Mouse (Mus musculus) neural tube, embryonic 13.5 days (tissue): Measurements from ENCODE around the gene Gabra4. TPM values are rescaled to one million over a fixed set of nuclear protein-coding genes. Genes with fewer than 3 reads are reported as not detected.
A peak's percentile ranks its signal among the peaks of the same experiment; 100 is the strongest.
"Not testable (repeated sequence)": the region's sequence is repeated elsewhere in the genome, so short reads cannot be mapped to it uniquely, and the experiment has no call there.

Experiments used
- ATAC-seq: fragments of 200-750 bp; cut with Nextera tagmentation; 2 replicates; pipeline ENCODE4 v1.8.0; 2017; ENCODE audit warnings: low read depth, mild to moderate bottlenecking, moderate TSS enrichment, moderate library complexity
- H3K27ac ChIP-seq: fragments of 300-500 bp; sonication (generic); replicated peaks from 2 replicates; pipeline ENCODE4 v1.5.1; 2015; ENCODE audit warnings: moderate library complexity, mild to moderate bottlenecking, inconsistent platforms
- H3K27me3 ChIP-seq: fragments of 300-500 bp; sonication (generic); 2 replicates; pipeline ENCODE4 v1.6.1; 2015; ENCODE audit warnings: mild to moderate bottlenecking, inconsistent platforms
- H3K36me3 ChIP-seq: fragments of 300-500 bp; sonication (generic); 2 replicates; pipeline ENCODE4 v1.6.1; 2015; ENCODE audit warnings: mild to moderate bottlenecking, inconsistent platforms
- H3K4me1 ChIP-seq: fragments of 300-500 bp; sonication (generic); replicated peaks from 2 replicates; pipeline ENCODE4 v1.6.1; 2015; ENCODE audit warnings: inconsistent platforms
- H3K4me2 ChIP-seq: fragments of 300-500 bp; sonication (generic); 2 replicates; pipeline ENCODE4 v1.6.1; 2015; ENCODE audit warnings: inconsistent platforms, mild to moderate bottlenecking, moderate library complexity
- H3K4me3 ChIP-seq: fragments of 300-500 bp; sonication (generic); 2 replicates; pipeline ENCODE4 v1.5.1; 2015; ENCODE audit warnings: mild to moderate bottlenecking, inconsistent platforms
- H3K9ac ChIP-seq: fragments of 300-500 bp; sonication (generic); 2 replicates; pipeline ENCODE4 v1.6.1; 2015; ENCODE audit warnings: moderate library complexity, mild to moderate bottlenecking, inconsistent platforms
- H3K9me3 ChIP-seq: fragments of 300-500 bp; sonication (generic); 2 replicates; pipeline ENCODE4 v1.6.1; 2016; ENCODE audit warnings: inconsistent platforms
- WGBS: fragments of 180-500 bp; shearing (Covaris S2); methylation state at CpG from one replicate; pipeline ENCODE4 v1.1.7; 2015; 5-methylcytosine and 5-hydroxymethylcytosine counted together
- polyA plus RNA-seq: library from polyadenylated mRNA; unstranded; fragments of >200 nt; fragmentation: Nextera tagmentation; extraction: Ambion mirVana; gene quantifications from 2 replicates; pipeline ENCODE4 v1.2.1, GENCODE M21; 2015

The Gabra4 gene
- polyA plus RNA-seq, 1 experiment from 2014 or later = 9.4 TPM

DNA sequence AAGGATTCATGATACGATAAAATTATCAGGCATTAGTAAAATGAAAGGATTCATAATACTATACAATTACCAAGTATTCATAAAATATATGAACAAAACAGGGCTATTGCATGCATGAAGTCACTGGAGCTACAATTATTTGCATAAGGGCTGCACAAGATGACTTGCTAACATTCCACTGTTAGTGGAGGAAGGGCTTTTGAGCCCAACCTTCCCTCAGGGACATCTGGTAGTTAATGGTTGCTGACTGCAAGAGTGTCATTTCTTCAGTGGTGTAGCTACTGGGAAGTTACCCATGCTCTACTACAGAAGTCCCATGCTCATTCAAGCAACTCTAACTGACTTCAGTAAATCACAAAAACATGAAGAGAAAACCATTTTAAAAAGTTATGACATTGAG, 43.8 kb downstream of the Gabra4 start:
- WGBS = 88% methylated on average over 1 of the region's 1 CpGs
- no peak overlapping the region for H3K4me3 ChIP-seq
- H3K4me2 ChIP-seq = no peak overlapping the region
- H3K27ac ChIP-seq = no peak overlapping the region
- ATAC-seq = no peak
- no peak overlapping the region for H3K9ac ChIP-seq
- no peaks in the 10 kb centered on the region for H3K27me3 ChIP-seq
- H3K36me3 ChIP-seq = no peaks in the 10 kb centered on the region
- no peaks in the 10 kb centered on the region for H3K4me1 ChIP-seq
- H3K9me3 ChIP-seq = no peaks in the 10 kb centered on the region

DNA sequence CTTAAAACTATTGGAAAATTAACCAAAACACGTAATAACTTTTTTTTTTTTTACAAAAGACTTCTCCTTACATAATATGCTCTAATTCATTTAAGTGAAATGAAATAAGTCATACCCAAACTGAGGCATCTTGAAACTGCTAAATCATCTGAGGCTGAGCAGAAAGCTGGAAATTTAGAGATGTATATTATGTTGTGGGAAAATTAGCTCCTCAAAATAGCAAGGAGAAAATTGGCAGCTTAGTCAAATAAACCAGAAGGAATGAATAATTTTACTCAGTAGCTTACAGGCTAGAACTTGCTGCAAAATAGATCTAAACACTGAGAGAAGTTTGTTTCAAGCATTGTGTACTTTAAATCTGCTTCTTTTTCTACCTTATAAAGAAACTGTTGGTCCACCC, 49.4 kb downstream of the Gabra4 start:
- Histone ChIP-seq H3K4me2 (no peak overlapping the region), H3K9me3 (no peaks in the 10 kb centered on the region), H3K9ac (no peak overlapping the region), H3K4me3 (no peak overlapping the region), H3K27ac (no peak overlapping the region), H3K27me3 (no peaks in the 10 kb centered on the region), H3K4me1 (0 out of 2 replicates have a peak, but pooled peaks cover 9% of the 10 kb centered on the region), H3K36me3 (no peaks in the 10 kb centered on the region)
- ATAC-seq = no peak
- 95% methylated on average over 1 of the region's 1 CpGs for WGBS

DNA sequence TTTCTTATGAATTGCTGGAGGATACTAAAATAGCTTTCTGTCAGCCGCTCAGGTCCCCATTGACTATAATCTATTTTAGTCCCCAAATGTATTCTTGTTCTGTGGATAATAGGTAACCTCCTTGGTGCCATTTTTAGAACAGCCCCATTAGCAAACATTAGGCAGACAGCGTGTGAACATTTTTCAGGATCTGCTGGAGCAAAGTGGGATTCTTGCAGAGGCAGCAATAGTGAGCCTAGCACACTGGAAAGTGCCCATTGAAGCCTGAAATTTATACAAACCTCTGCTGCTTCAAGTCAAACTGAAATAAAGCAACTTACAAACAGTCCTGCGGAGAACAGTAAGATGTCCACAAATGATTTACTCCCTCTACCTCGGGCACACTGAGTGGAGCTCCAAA, 51.2 kb downstream of the Gabra4 start:
- H3K27me3 ChIP-seq = no peaks in the 10 kb centered on the region
- H3K36me3 ChIP-seq = no peaks in the 10 kb centered on the region
- ATAC-seq = 0 out of 2 replicates have a peak, but pooled peaks have one; percentile 19
- no peak overlapping the region for H3K27ac ChIP-seq
- H3K4me1 ChIP-seq = 0 out of 2 replicates have a peak, but pooled peaks cover 9% of the 10 kb centered on the region
- no peak overlapping the region for H3K4me3 ChIP-seq
- no peaks in the 10 kb centered on the region for H3K9me3 ChIP-seq
- H3K9ac ChIP-seq = no peak overlapping the region
- H3K4me2 ChIP-seq = no peak overlapping the region
- WGBS = 20% methylated on average over 4 of the region's 4 CpGs

DNA sequence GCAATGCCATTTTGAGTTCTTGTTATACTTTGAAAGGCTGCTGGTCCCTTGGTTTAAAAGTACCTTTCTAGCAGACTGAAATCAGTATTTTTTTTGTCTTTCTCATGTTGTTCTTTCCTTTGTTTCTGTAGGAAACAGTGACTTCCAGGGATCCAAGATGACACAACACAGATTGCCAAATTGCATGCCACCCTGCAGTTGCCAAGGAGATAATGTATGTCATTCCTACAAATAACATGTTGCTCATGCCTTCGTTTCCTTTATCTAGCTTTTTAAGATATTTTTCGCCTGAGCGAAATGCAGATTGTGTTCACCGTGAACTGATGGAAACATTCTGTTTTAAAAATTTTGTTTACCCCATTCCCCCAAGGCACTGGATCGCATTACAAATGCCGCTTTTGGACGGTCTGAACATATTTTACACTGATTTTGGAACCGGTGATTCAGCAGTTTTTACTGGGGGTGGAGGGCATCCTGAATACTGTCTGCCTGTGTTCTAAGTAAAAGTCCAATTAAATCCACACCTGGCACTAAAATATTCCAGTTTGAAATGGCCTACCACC, 53.9 kb downstream of the Gabra4 start:
- ATAC-seq = no peak
- WGBS = 78% methylated on average over 8 of the region's 8 CpGs

DNA sequence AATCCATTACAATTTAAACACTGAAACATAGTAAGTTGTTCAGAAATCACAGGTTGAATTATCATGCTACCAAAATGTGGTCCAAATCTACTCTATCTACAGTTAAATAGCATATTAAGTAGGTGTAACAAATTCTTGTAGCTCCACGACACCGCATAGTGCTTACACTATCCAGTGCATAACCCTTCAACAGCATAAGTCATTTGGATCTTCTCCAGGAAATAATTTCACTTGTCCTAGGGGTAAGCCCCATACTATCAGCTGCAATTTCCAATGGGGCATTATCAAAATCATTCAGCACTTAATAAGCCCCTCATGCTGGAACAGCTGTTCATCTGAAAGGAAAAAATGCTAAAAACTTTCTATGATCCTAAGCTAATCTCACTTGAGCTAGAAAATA, 62.8 kb downstream of the Gabra4 start:
- H3K27me3 ChIP-seq = no peaks in the 10 kb centered on the region
- ATAC-seq = no peak
- no peaks in the 10 kb centered on the region for H3K4me1 ChIP-seq
- no peaks in the 10 kb centered on the region for H3K9me3 ChIP-seq
- WGBS = 75% methylated on average over 2 of the region's 2 CpGs
- H3K4me3 ChIP-seq = no peak overlapping the region
- no peak overlapping the region for H3K4me2 ChIP-seq
- H3K36me3 ChIP-seq = no peaks in the 10 kb centered on the region
- H3K9ac ChIP-seq = no peak overlapping the region
- no peak overlapping the region for H3K27ac ChIP-seq

More for the DNA sequence above, 53.9 kb downstream of the Gabra4 start:
- H3K4me1 ChIP-seq = 0 out of 2 replicates have a peak, but pooled peaks cover 9% of the 10 kb centered on the region
- H3K9ac ChIP-seq = no peak overlapping the region
- no peaks in the 10 kb centered on the region for H3K36me3 ChIP-seq
- H3K4me3 ChIP-seq = no peak overlapping the region
- no peak overlapping the region for H3K4me2 ChIP-seq
- no peak overlapping the region for H3K27ac ChIP-seq
- H3K27me3 ChIP-seq = no peaks in the 10 kb centered on the region
- no peaks in the 10 kb centered on the region for H3K9me3 ChIP-seq

DNA sequence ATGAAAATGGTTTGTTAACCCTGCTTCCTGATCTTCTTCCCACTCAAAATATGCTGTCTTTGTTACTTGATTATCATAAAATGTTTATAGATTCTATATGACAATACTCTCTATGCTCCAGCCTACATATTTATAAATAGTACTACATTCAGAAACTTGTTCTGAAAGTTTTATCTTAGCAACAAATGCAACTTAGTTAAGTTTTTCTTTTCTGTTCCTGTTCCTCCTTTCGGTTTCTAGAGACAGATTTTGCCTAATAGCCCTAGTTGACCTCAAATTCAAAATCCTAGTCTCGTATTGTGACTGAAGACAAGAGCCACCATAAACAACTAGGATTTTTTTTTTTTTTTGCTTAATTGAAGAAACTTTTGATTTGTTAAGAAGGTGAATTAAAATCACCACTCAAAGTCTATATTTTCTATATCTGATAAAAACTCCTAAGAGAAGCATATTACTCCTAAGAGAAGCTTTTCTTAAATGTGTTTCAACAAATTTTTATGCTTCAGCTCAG, 64.3 kb downstream of the Gabra4 start:
- H3K36me3 ChIP-seq = no peaks in the 10 kb centered on the region
- no peak overlapping the region for H3K27ac ChIP-seq
- no peak overlapping the region for H3K9ac ChIP-seq
- no peaks in the 10 kb centered on the region for H3K9me3 ChIP-seq
- ATAC-seq = no peak
- H3K4me1 ChIP-seq = no peaks in the 10 kb centered on the region
- 87% methylated on average over 2 of the region's 2 CpGs for whole genome bisulfite sequencing
- H3K27me3 ChIP-seq = no peaks in the 10 kb centered on the region
- no peak overlapping the region for H3K4me2 ChIP-seq
- H3K4me3 ChIP-seq = no peak overlapping the region

DNA sequence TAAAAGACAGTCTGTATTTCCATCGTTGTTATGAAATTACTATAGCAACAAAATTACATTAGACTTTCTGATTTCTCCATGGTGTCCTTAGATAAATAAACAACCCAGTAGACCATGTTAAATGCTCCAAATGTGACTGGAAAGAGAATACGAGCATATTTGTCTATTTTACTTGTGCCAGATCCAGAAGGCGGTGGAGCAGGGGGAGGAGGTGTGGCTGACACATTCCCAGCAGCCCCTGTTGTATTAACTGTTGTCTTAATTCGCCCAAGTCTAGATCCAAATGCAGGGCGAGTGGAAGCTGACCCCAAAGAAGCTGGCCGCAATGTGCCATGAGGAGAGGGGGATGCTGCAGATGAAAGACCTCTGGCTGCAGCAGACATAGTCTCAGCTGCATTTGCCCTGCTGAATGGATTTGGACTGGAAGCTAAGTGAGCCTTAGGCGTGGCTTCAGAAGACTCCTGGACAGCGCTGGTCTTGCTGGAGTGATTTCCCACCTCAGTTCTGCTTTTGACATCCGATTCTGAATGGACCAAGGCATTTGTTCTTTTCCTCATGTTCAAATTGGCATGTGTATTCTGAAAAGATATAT, 86.4 kb downstream of the Gabra4 start:
- Histone ChIP-seq H3K27me3 (no peaks in the 10 kb centered on the region), H3K4me3 (no peak overlapping the region), H3K9ac (no peak overlapping the region), H3K4me1 (no peaks in the 10 kb centered on the region), H3K27ac (no peak overlapping the region), H3K4me2 (no peak overlapping the region), H3K36me3 (no peaks in the 10 kb centered on the region), H3K9me3 (no peaks in the 10 kb centered on the region)
- no peak for ATAC-seq
- 82% methylated on average over 9 of the region's 9 CpGs for WGBS

DNA sequence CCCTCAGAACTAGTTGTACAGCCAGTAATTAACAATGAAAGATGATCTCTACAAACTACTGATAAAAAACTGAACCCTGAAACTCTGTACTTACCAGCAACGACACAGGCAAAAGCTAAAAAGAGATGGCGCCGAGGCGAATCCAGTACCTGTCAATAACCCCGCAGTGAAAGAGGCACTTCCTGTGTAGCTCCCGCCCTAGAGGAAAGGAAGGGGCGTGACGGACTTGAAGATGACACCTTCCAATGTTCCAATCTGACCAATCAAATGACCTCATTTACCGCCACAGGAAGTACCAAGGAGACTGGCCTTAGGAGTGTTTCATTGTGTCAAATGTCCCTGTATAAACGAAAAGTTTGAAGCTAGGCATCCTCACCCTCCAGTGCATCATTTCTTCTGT, 110.0 kb downstream of the Gabra4 start, which contains the start of gene Cox7b2:
Cox7b2 (minus strand) TSS at position 127 of the 400 bp plus-strand sequence.
- Histone ChIP-seq H3K4me2 (no peak within 1 kb of the TSS), H3K9ac (no peak within 1 kb of the TSS), H3K4me1 (no peaks in the 10 kb centered on the region), H3K4me3 (no peak within 1 kb of the TSS), H3K36me3 (no peaks in the 10 kb centered on the region; the same call in 1 of the 2 replicates), H3K27ac (no peak within 1 kb of the TSS), H3K9me3 (no peaks in the 10 kb centered on the region; the same call in none of the 2 replicates), H3K27me3 (no peaks in the 10 kb centered on the region)
- 93% methylated on average over 10 of the region's 10 CpGs for WGBS
- no peak for ATAC-seq

DNA sequence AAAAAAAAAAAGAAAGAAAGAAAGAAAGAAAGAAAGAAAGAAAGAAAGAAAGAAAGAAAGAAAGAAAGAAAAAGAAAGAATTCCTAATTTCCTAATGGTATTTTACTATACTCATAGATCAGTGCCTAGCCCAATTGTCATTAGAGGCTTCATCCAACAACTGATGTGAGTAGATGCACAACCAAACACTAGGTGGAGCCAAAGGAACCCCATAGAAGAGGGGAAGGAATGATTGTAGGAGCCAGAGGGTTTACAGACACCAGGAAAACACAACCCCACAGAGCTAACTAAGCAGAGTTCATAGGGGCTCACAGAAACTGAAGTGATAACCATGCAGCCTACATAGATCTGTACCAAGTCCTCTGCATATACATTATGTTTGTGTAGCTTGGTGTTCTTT, 112.6 kb downstream of the Gabra4 start:
- Histone ChIP-seq H3K27me3 (no peaks in the 10 kb centered on the region), H3K9me3 (no peaks in the 10 kb centered on the region; the same call in none of the 2 replicates), H3K36me3 (no peaks in the 10 kb centered on the region; the same call in 1 of the 2 replicates), H3K27ac (no peak overlapping the region), H3K4me3 (no peak overlapping the region), H3K9ac (no peak overlapping the region), H3K4me2 (no peak overlapping the region), H3K4me1 (no peaks in the 10 kb centered on the region)
- no peak for ATAC-seq

DNA sequence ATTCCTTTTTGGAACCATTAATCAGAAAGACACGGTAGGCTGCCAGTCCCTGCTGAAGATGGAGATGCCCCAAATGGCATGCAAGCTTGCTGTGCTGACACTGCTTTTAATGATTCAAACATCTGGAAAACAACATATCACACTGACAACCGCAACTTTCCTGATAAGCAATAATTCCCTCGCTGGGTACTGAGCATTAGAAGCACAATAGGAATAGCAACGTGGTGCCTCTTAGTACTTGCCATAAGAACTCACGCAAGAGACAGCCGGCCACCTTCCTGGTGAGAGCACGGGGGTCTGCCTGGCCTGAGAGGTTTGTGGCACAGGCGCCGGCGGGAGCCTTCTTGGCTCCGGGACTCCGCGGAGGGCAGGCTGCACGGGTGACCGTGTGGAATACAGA, 132.6 kb downstream of the Gabra4 start:
- H3K9me3 ChIP-seq, H3K4me1 ChIP-seq, H3K27me3 ChIP-seq, H3K36me3 ChIP-seq, ATAC-seq, H3K9ac ChIP-seq, H3K4me2 ChIP-seq, H3K4me3 ChIP-seq, H3K27ac ChIP-seq: not testable (repeated sequence)
- WGBS = 79% methylated on average over 10 of the region's 15 CpGs
